Mouse (Mus musculus) ES-Bruce4 (cell line): Measurements from ENCODE around the gene Ube2l3.

Experiments
- CTCF ChIP-seq: IDR thresholded peaks from one replicate; pipeline ENCODE4 v1.8.1; 2011; ENCODE audit warnings: low read depth, low read length
- EP300 ChIP-seq: IDR thresholded peaks from 2 replicates; pipeline ENCODE4 v1.6.1; 2011; ENCODE audit warnings: low read depth, low read length; ENCODE audit not compliant: insufficient read depth
- POLR2A ChIP-seq: IDR thresholded peaks from one replicate; pipeline ENCODE4 v1.8.1; 2011; ENCODE audit warnings: low read length; ENCODE audit not compliant: insufficient read depth

DNA sequence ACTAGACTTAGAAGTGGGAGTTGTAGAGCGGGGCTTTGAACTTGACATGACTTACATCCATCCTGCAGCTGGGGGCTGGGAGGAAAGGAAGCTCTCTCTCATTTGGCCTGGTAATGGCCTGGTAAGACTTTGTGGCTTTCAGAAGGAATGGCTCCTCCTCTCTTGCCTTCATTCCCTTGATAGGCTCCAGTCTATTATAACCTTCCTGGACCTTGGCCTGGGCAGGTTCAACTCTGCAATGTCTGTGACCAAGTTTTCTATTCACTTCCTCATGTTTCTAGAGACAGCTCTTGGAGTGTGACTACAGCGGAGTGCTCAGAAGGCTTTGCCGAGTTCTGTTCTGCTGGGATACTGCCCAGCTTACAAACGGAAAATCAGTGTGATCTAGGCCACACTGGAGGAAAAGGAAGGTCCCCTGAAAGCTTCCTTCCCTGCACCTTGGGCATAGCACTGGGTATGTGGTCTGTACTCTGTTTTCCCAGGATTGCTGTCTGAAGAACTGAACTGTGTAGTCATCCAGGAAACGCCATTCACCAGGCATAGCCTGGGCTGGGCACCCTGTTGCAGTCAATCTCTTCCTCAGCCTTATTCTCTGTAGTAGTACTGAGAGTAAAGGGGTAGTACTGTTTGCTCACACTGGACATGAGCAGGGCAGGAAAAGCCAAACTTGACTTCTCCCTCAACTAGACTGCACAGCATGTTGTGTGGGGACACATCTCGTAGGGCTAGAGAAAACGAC, 51.8 kb downstream of the Ube2l3 start:
- TF ChIP-seq EP300 (no peak), CTCF (no peak), POLR2A (no peak)
